In genomic region chr17:88132601-88133346, GRCm38 (mm10) we compare ENCODE assay signal across 9 mouse cellular contexts.
DNase-seq lines count a peak whose midpoint lies in the region; ATAC-seq and TF ChIP-seq lines count a peak whose summit lies in the region.
"Had no signal": no experiment of that assay in that cellular context is flagged by ENCODE, and none has a peak within 500 bp of the region (broad histone marks: within the 10 kb centered on the region; RNA-seq: fewer than 3 reads in every experiment).

No protein-coding gene starts in this region.

- H3K4me2 ChIP-seq in embryonic facial prominence, embryonic 14.5 days (ENCODE audit: low read depth, low read length) = no peak overlapping the region
- no peak overlapping the region for H3K4me2 ChIP-seq in liver, embryonic 16.5 days (ENCODE audit: low read depth, low read length)
- H3K4me2 ChIP-seq in hindbrain, embryonic 11.5 days (replicated peaks; ENCODE audit: low read depth, low read length) = no peak overlapping the region
- H3K4me2 ChIP-seq in hindbrain, postnatal 0 days (ENCODE audit: low read depth, low read length) = no peak overlapping the region
- H3K4me2 ChIP-seq: neural tube, embryonic 12.5 days had no signal

- 65% methylated on average over 23 of the region's 23 CpGs for WGBS in embryonic facial prominence, embryonic 14.5 days
- 81% methylated on average over 23 of the region's 23 CpGs for WGBS in embryonic facial prominence, embryonic 10.5 days
- 49% methylated on average over 23 of the region's 23 CpGs for WGBS in liver, embryonic 16.5 days (ENCODE audit: insufficient replicate concordance)
- WGBS in hindbrain, embryonic 11.5 days = 76% methylated on average over 23 of the region's 23 CpGs
- 69% methylated on average over 23 of the region's 23 CpGs for WGBS in hindbrain, postnatal 0 days

- no peak overlapping the region for H3K4me3 ChIP-seq in embryonic facial prominence, embryonic 14.5 days (ENCODE audit: low read depth, low read length)
- H3K4me3 ChIP-seq in embryonic facial prominence, embryonic 10.5 days = no peak overlapping the region
- no peak overlapping the region for H3K4me3 ChIP-seq in liver, embryonic 16.5 days (ENCODE audit: low read depth, low read length)
- no peak overlapping the region for H3K4me3 ChIP-seq in hindbrain, embryonic 11.5 days (ENCODE audit: low read depth, low read length)
- H3K4me3 ChIP-seq in hindbrain, postnatal 0 days (ENCODE audit: low read length) = no peak overlapping the region
- H3K4me3 ChIP-seq: neural tube, embryonic 12.5 days had no signal

- no peaks in the 10 kb centered on the region for H3K27me3 ChIP-seq in embryonic facial prominence, embryonic 14.5 days (replicated peaks; ENCODE audit: control insufficient read depth, insufficient read depth, low read length)
- H3K27me3 ChIP-seq in embryonic facial prominence, embryonic 10.5 days (replicated peaks; ENCODE audit: low read depth, poor library complexity, severe bottlenecking) = no peaks in the 10 kb centered on the region
- no peaks in the 10 kb centered on the region for H3K27me3 ChIP-seq in liver, embryonic 16.5 days (ENCODE audit: control insufficient read depth, insufficient read depth, low read depth, low read length)
- no peaks in the 10 kb centered on the region for H3K27me3 ChIP-seq in hindbrain, embryonic 11.5 days (ENCODE audit: control insufficient read depth, insufficient read depth, low read length)
- no peaks in the 10 kb centered on the region for H3K27me3 ChIP-seq in hindbrain, postnatal 0 days (ENCODE audit: insufficient read depth, low read length)
- H3K27me3 ChIP-seq: neural tube, embryonic 12.5 days had no signal

- no peak overlapping the region for H3K9ac ChIP-seq in embryonic facial prominence, embryonic 14.5 days (ENCODE audit: low read depth, low read length)
- no peak overlapping the region for H3K9ac ChIP-seq in liver, embryonic 16.5 days (ENCODE audit: low read depth, low read length)
- no peak overlapping the region for H3K9ac ChIP-seq in hindbrain, embryonic 11.5 days (ENCODE audit: low read depth, low read length)
- H3K9ac ChIP-seq in hindbrain, postnatal 0 days (replicated peaks; ENCODE audit: low read length) = no peak overlapping the region
- H3K9ac ChIP-seq: neural tube, embryonic 12.5 days had no signal

- H3K9me3 ChIP-seq in embryonic facial prominence, embryonic 14.5 days (ENCODE audit: control insufficient read depth, low read length) = no peaks in the 10 kb centered on the region
- no peaks in the 10 kb centered on the region for H3K9me3 ChIP-seq in embryonic facial prominence, embryonic 10.5 days
- H3K9me3 ChIP-seq in liver, embryonic 16.5 days (replicated peaks; ENCODE audit: control insufficient read depth, low read length) = no peaks in the 10 kb centered on the region
- H3K9me3 ChIP-seq in hindbrain, embryonic 11.5 days (ENCODE audit: control insufficient read depth, low read length) = no peaks in the 10 kb centered on the region
- H3K9me3 ChIP-seq in hindbrain, postnatal 0 days (ENCODE audit: low read length) = no peaks in the 10 kb centered on the region
- H3K9me3 ChIP-seq: neural tube, embryonic 12.5 days had no signal

- H3K36me3 ChIP-seq in embryonic facial prominence, embryonic 14.5 days (ENCODE audit: control insufficient read depth, insufficient read depth, low read length) = no peaks in the 10 kb centered on the region
- H3K36me3 ChIP-seq in embryonic facial prominence, embryonic 10.5 days (replicated peaks) = no peaks in the 10 kb centered on the region
- no peaks in the 10 kb centered on the region for H3K36me3 ChIP-seq in liver, embryonic 16.5 days (ENCODE audit: control insufficient read depth, insufficient read depth)
- H3K36me3 ChIP-seq in hindbrain, embryonic 11.5 days (ENCODE audit: control insufficient read depth, insufficient read depth, low read length) = no peaks in the 10 kb centered on the region
- H3K36me3 ChIP-seq in hindbrain, postnatal 0 days (ENCODE audit: insufficient read depth, low read length) = no peaks in the 10 kb centered on the region
- H3K36me3 ChIP-seq: neural tube, embryonic 12.5 days had no signal

- no peaks in the 10 kb centered on the region for H3K4me1 ChIP-seq in embryonic facial prominence, embryonic 14.5 days (ENCODE audit: control insufficient read depth, insufficient read depth, low read length)
- H3K4me1 ChIP-seq in embryonic facial prominence, embryonic 10.5 days = no peaks in the 10 kb centered on the region
- no peaks in the 10 kb centered on the region for H3K4me1 ChIP-seq in liver, embryonic 16.5 days (ENCODE audit: control insufficient read depth, low read depth, low read length)
- H3K4me1 ChIP-seq in hindbrain, embryonic 11.5 days (replicated peaks; ENCODE audit: control insufficient read depth, insufficient read depth, low read length) = no peaks in the 10 kb centered on the region
- no peaks in the 10 kb centered on the region for H3K4me1 ChIP-seq in hindbrain, postnatal 0 days (ENCODE audit: insufficient read depth, low read length)
- H3K4me1 ChIP-seq: neural tube, embryonic 12.5 days had no signal

- 0 out of 2 replicates have a peak, but pooled peaks have one; percentile 26 for ATAC-seq in embryonic facial prominence, embryonic 14.5 days (ENCODE audit: low read depth)
- ATAC-seq in liver, embryonic 16.5 days (ENCODE audit: low read depth) = peak; percentile 32; the same call in 1 of the 2 replicates
- ATAC-seq in hindbrain, embryonic 11.5 days (ENCODE audit: low FRiP score) = no peak
- no peak for ATAC-seq in hindbrain, postnatal 0 days

- TF ChIP-seq CTCF in hindbrain, postnatal 0 days (IDR thresholded peaks at IDR 0.05; ENCODE audit: low read depth) = no peak

- peak; percentile 43 for DNase-seq in embryonic facial prominence, embryonic 14.5 days (ENCODE audit: low spot score)
- DNase-seq in embryonic facial prominence, embryonic 10.5 days (ENCODE audit: low spot score) = no peak
- DNase-seq in left cerebral cortex, postnatal 4 days = peak; percentile 3
- DNase-seq in left cerebral cortex, adult 8-10 months (ENCODE audit: low spot score in 2 of 2) = no peak
- peak; percentile 31 for DNase-seq in thymus, postnatal 14 days
- no peak for DNase-seq in hindbrain, embryonic 11.5 days (ENCODE audit: low spot score)
- DNase-seq in hindbrain, postnatal 0 days (ENCODE audit: low spot score) = no peak

- no peak overlapping the region for H3K27ac ChIP-seq in embryonic facial prominence, embryonic 14.5 days (replicated peaks; ENCODE audit: low read depth, low read length)
- no peak overlapping the region for H3K27ac ChIP-seq in embryonic facial prominence, embryonic 10.5 days (replicated peaks)
- no peak overlapping the region for H3K27ac ChIP-seq in liver, embryonic 16.5 days (ENCODE audit: low read length)
- H3K27ac ChIP-seq in hindbrain, embryonic 11.5 days (ENCODE audit: low read depth, low read length) = no peak overlapping the region
- no peak overlapping the region for H3K27ac ChIP-seq in hindbrain, postnatal 0 days
- H3K27ac ChIP-seq: neural tube, embryonic 12.5 days had no signal

- intact Hi-C loops in left cerebral cortex, postnatal 4 days (cut with DNase I) = no loop called here

Comparison
In these comparisons a context has a peak if more than half of its experiments do, and no peak if none do; other contexts are left out.
1. DNase-seq: peak in embryonic facial prominence, embryonic 14.5 days (single experiment), left cerebral cortex, postnatal 4 days (single experiment) and thymus, postnatal 14 days (single experiment); none in embryonic facial prominence, embryonic 10.5 days (single experiment), left cerebral cortex, adult 8-10 months (0 of 2), hindbrain, embryonic 11.5 days (single experiment) and hindbrain, postnatal 0 days (single experiment).
2. ATAC-seq: peak in embryonic facial prominence, embryonic 14.5 days (single experiment) and liver, embryonic 16.5 days (single experiment); none in hindbrain, embryonic 11.5 days (single experiment) and hindbrain, postnatal 0 days (single experiment).